Mouse (Mus musculus) myocyte (in vitro differentiated cells): ENCODE measurements around the gene Casc4. TPM values are rescaled to one million over a fixed set of nuclear protein-coding genes. Genes with fewer than 3 reads are reported as not detected.
"Not testable (repeated sequence)": the region's sequence is repeated elsewhere in the genome, so short reads cannot be mapped to it uniquely, and the experiment has no call there.

Experiments
- H3K27me3 ChIP-seq: one replicate; pipeline ENCODE4 v1.6.1; 2011; ENCODE audit not compliant: control insufficient read depth, insufficient read depth, insufficient read length
- H3K36me3 ChIP-seq: one replicate; pipeline ENCODE4 v1.6.1; 2011; ENCODE audit not compliant: control insufficient read depth, insufficient read depth
- H3K4me2 ChIP-seq: one replicate; pipeline ENCODE4 v1.6.1; 2011; ENCODE audit warnings: low read depth, control low read depth
- H3K4me3 ChIP-seq: one replicate; pipeline ENCODE4 v1.5.1; 2011; ENCODE audit warnings: mild to moderate bottlenecking, control low read depth, moderate library complexity
- H3K79me2 ChIP-seq: one replicate; pipeline ENCODE4 v1.6.1; 2011; ENCODE audit not compliant: control insufficient read depth, insufficient read depth
- H3ac ChIP-seq: one replicate; pipeline ENCODE4 v1.6.1; 2011; ENCODE audit not compliant: control insufficient read depth, insufficient read length
- CEBPB ChIP-seq: IDR thresholded peaks from 2 replicates; pipeline ENCODE4 v1.6.1; 2011; ENCODE audit warnings: mild to moderate bottlenecking, moderate library complexity; ENCODE audit not compliant: poor library complexity, insufficient read depth, severe bottlenecking
- E2F4 ChIP-seq: IDR thresholded peaks from one replicate; pipeline ENCODE4 v1.6.1; 2011; ENCODE audit warnings: mild to moderate bottlenecking, control low read depth, moderate library complexity; ENCODE audit not compliant: insufficient read depth
- MAX ChIP-seq: IDR thresholded peaks from one replicate; pipeline ENCODE4 v1.6.1; 2011; ENCODE audit warnings: low read depth, mild to moderate bottlenecking, control low read depth
- MYOD1 ChIP-seq, 3 experiments: IDR thresholded peaks; one replicate each; pipeline ENCODE4 v1.6.1; 2011; ENCODE audit warnings: control low read depth in 2 of 3, low read depth in 2 of 3, mild to moderate bottlenecking in 2 of 3, moderate library complexity in 1 of 3; ENCODE audit not compliant: insufficient read length in 2 of 3, control insufficient read depth in 1 of 3
- MYOG ChIP-seq, 3 experiments: IDR thresholded peaks; one replicate each; pipeline ENCODE4 v1.6.1; 2011; ENCODE audit warnings: control low read depth in 2 of 3, low read depth in 2 of 3, mild to moderate bottlenecking in 2 of 3; ENCODE audit not compliant: insufficient read length in 2 of 3, control insufficient read depth in 1 of 3, insufficient read depth in 1 of 3
- POLR2A ChIP-seq: IDR thresholded peaks from one replicate; pipeline ENCODE4 v1.6.1; 2011; ENCODE audit warnings: low read depth, mild to moderate bottlenecking, control low read depth, moderate library complexity; ENCODE audit not compliant: insufficient read length
- POLR2AphosphoS2 ChIP-seq: IDR thresholded peaks from one replicate; pipeline ENCODE4 v1.6.1; 2011; ENCODE audit warnings: low read depth, control low read depth; ENCODE audit not compliant: insufficient read length
- REST ChIP-seq: IDR thresholded peaks from one replicate; pipeline ENCODE4 v1.6.1; 2011; ENCODE audit warnings: mild to moderate bottlenecking, control low read depth, moderate library complexity; ENCODE audit not compliant: insufficient read depth, insufficient read length
- SRF ChIP-seq: IDR thresholded peaks from one replicate; pipeline ENCODE4 v1.6.1; 2011; ENCODE audit warnings: low read depth; ENCODE audit not compliant: control insufficient read depth, insufficient read length
- TCF12 ChIP-seq: IDR thresholded peaks from one replicate; pipeline ENCODE4 v1.6.1; 2011; ENCODE audit warnings: mild to moderate bottlenecking, control low read depth; ENCODE audit not compliant: poor library complexity, insufficient read depth, severe bottlenecking
- TCF3 ChIP-seq: IDR thresholded peaks from one replicate; pipeline ENCODE4 v1.6.1; 2011; ENCODE audit warnings: low read depth, control low read depth; ENCODE audit not compliant: insufficient read length
- USF1 ChIP-seq: IDR thresholded peaks from one replicate; pipeline ENCODE4 v1.6.1; 2011; ENCODE audit warnings: low read depth, mild to moderate bottlenecking, control low read depth, moderate library complexity
- polyA plus RNA-seq: library from polyadenylated mRNA; unstranded; fragments of >200 nt; fragmentation: generic; extraction: Trizol; gene quantifications from one replicate; pipeline ENCODE4 v1.2.1, GENCODE M21; 2012; ENCODE audit warnings: missing spikeins

Gene Casc4
- polyA plus RNA-seq, 1 experiment: 5.3 TPM

DNA sequence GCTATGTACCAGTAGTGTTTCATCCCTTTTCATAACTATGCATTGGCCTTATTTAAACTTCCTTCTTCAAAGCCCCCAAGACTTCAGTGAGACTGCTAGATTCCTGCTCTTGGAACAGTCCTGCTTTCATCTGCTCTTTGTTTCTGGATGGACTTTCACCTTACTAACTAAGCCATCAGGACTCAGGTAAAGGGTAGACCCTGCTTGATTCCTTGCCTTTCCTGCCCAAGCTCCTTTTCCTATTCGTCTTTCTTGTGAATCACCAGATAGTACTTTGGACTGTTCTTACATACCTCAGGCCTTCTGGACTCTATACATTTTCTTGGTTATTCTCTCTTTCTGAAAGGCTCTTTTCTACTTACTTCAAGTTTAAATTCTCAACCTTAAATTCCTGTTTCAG lies 30.1 kb downstream of the Casc4 start:
- Histone ChIP-seq H3K27me3 (no peaks in the 10 kb centered on the region), H3ac (no peak overlapping the region), H3K36me3 (no peaks in the 10 kb centered on the region), H3K4me2 (no peak overlapping the region), H3K79me2 (no peaks in the 10 kb centered on the region), H3K4me3 (no peak overlapping the region)
- TF ChIP-seq CEBPB (no peak), REST (no peak), MAX (no peak), MYOD1 (IDR thresholded peaks at IDR 0.05; ENCODE audit: control insufficient read depth in 1 of 3, insufficient read length in 2 of 3, low read depth in 2 of 3) (no peak), MYOG (IDR thresholded peaks at IDR 0.05; ENCODE audit: control insufficient read depth in 1 of 3, insufficient read depth in 1 of 3, insufficient read length in 2 of 3, low read depth in 2 of 3) (no peak)

DNA sequence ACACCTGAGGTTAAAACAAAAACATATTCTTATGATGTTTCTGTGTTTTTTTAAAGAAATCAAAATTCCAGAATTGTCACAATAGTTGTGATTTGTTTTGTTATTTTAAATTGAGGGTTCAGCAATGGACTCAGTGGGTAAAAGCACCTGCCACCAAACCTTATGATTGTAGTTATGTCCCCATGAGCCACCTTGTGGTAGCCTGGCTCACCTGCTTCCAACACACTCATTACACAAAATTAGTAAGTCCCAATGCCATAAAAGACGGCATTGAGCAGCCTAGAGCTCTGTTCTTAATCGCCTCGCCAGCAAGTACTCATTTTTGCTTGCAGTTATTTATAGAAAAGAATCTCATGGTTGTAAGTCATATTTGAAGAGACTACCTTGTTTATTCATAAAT lies 43.2 kb downstream of the Casc4 start:
- no peak for TF ChIP-seq E2F4
- TF ChIP-seq MYOG (IDR thresholded peaks at IDR 0.05; ENCODE audit: control insufficient read depth in 1 of 3, insufficient read depth in 1 of 3, insufficient read length in 2 of 3, low read depth in 2 of 3): no peak
- TF ChIP-seq SRF: no peak
- TF ChIP-seq POLR2A: no peak
- TF ChIP-seq TCF3: no peak
- no peak for TF ChIP-seq CEBPB
- TF ChIP-seq USF1: no peak
- TF ChIP-seq REST: no peak
- TF ChIP-seq MAX: no peak
- TF ChIP-seq TCF12: no peak
- TF ChIP-seq MYOD1 (IDR thresholded peaks at IDR 0.05; ENCODE audit: control insufficient read depth in 1 of 3, insufficient read length in 2 of 3, low read depth in 2 of 3): no peak
- no peak for TF ChIP-seq POLR2AphosphoS2
- Histone ChIP-seq H3K36me3 (peaks cover 14% of the 10 kb centered on the region), H3ac (no peak overlapping the region), H3K27me3 (no peaks in the 10 kb centered on the region), H3K4me3 (no peak overlapping the region), H3K4me2 (no peak overlapping the region), H3K79me2 (no peaks in the 10 kb centered on the region)

DNA sequence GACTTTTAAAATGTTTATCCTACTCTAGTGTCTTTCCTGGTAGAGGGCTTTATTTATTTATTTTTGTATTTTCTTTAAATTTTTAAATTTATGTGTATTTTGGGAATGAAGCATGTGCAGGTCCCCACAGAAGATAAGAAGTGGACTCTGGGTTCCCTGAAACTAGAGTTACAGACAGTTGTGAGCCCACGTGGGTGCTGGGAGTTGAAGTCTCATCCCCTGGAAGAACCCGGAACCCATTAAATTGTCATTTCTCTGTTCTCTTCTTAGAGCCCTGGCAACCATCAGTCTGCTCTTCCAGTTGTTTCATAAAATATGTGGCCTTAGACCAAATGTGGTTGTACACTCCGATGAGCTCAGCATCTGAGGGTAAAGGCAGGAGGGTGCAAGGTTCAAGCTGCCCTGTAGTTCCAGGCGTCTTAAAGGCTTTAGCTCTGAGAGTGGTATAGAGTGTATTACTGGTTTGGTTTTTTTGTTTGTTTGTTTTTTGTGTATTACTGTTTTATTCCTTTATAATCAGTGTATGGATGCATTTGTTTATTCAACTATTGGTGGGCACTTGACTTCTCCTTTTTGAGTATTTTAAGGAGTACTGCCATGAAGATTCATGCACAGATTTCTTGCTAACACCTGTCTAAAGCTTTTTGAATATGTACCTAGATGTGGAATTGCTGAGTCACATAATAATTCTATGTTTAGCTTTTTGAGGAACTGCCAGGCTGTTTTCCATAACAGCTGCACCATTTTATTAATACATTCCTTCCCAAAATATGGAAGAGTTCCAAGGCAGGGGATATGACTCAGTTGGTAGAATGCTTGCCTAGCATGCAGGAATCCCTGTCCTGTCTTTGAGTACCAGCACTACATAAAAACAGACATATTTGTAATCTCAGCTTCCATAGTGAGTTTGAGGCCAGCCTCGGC lies 49.5 kb downstream of the Casc4 start:
- H3K79me2 ChIP-seq: no peaks in the 10 kb centered on the region
- H3K4me2 ChIP-seq: peak overlapping the region; percentile 65
- H3ac ChIP-seq: no peak overlapping the region
- no peaks in the 10 kb centered on the region for H3K27me3 ChIP-seq
- H3K4me3 ChIP-seq: no peak overlapping the region
- TF ChIP-seq TCF12 (peak; percentile 71), MYOD1 (IDR thresholded peaks at IDR 0.05; ENCODE audit: control insufficient read depth in 1 of 3, insufficient read length in 2 of 3, low read depth in 2 of 3) (peak; percentile 39 to 67 (median 44)), USF1 (peak; percentile 64), POLR2AphosphoS2 (no peak), CEBPB (no peak), SRF (no peak), TCF3 (no peak), MYOG (IDR thresholded peaks at IDR 0.05; ENCODE audit: control insufficient read depth in 1 of 3, insufficient read depth in 1 of 3, insufficient read length in 2 of 3, low read depth in 2 of 3) (peak in 1 of 3 experiments; percentile 86), MAX (no peak)
- H3K36me3 ChIP-seq: no peaks in the 10 kb centered on the region

DNA sequence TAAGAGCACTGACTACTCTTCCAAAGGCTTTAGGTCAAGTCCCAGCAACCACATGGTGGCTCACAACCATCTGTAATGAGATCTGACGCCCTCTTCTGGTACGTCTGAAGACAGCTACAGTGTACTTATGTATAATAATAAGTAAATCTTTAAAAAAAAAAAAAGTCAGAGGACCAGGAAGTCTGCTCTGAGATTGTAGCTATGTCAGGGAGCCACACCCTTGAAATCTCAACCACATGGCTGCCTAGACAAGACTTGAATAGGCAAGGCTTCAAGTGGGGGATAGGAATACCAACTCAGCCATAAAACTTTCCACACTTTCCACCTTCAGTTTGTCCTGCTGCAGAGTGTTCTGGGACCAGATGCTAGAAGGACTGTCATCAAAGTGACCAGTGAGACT lies 70.9 kb downstream of the Casc4 start:
- not testable (repeated sequence) for H3K36me3 ChIP-seq, H3ac ChIP-seq, H3K4me3 ChIP-seq, H3K27me3 ChIP-seq, H3K4me2 ChIP-seq, H3K79me2 ChIP-seq

DNA sequence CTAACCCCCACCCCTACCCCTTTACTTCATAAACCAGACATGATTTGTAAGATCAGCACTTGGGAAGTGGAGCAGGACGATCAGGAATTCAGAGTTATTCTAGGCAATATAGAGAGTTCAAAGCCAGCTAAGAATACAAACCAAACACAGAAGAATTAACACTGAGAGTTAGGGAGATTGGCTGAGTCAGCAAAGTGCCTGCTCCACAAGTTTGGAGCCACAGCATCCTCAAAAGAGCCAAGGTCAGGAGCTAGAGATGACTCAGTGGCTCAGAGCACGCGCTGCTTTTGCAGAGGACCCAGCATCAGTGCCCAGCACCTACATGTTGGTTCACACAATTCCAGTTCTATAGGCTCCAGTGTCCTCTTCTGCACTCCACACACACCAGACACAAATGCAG lies 76.6 kb downstream of the Casc4 start:
- Histone ChIP-seq H3K4me3 (no peak overlapping the region), H3ac (no peak overlapping the region), H3K79me2 (no peaks in the 10 kb centered on the region), H3K36me3 (no peaks in the 10 kb centered on the region), H3K4me2 (no peak overlapping the region), H3K27me3 (no peaks in the 10 kb centered on the region)
- TF ChIP-seq CEBPB (no peak), POLR2AphosphoS2 (no peak)
